Mouse (Mus musculus) lung, adult 2 months (tissue): Measurements from ENCODE around the gene P3h2. TPM values are rescaled to one million over a fixed set of nuclear protein-coding genes. Genes with fewer than 3 reads are reported as not detected.

Experiments used
- DNase-seq: peaks from one replicate; pipeline ENCODE4 v3.0.0; 2022
- H3K4me1 ChIP-seq: fragments of 200-500 bp; 2 replicates; pipeline ENCODE4 v1.6.1; 2011; ENCODE audit warnings: low read length; ENCODE audit not compliant: control insufficient read depth, insufficient read depth
- H3K4me3 ChIP-seq: fragments of 200-500 bp; replicated peaks from 2 replicates; pipeline ENCODE3; 2011; ENCODE audit warnings: low read depth, mild to moderate bottlenecking, control low read depth, low read length; ENCODE audit errors: extremely low read depth
- CTCF ChIP-seq: fragments of 200-500 bp; IDR thresholded peaks from 2 replicates; pipeline ENCODE4 v1.5.1; 2011; ENCODE audit warnings: mild to moderate bottlenecking, low read length, control low read depth; ENCODE audit not compliant: insufficient read depth
- POLR2A ChIP-seq: fragments of 200-500 bp; IDR thresholded peaks from 2 replicates; pipeline ENCODE4 v1.6.1; 2011; ENCODE audit warnings: low read depth, mild to moderate bottlenecking, control low read depth, low read length, borderline replicate concordance; ENCODE audit errors: extremely low read depth
- WGBS: fragments of 180-500 bp; shearing (Covaris S2); methylation state at CpG from one replicate; pipeline ENCODE4 v1.1.7; 2018; 5-methylcytosine and 5-hydroxymethylcytosine counted together
- polyA plus RNA-seq: library from polyadenylated mRNA; depleted of rRNA; stranded (reverse); fragments of >200 nt; gene quantifications from 2 replicates; pipeline ENCODE4 v1.2.3, GENCODE M21; 2012

The P3h2 gene
- polyA plus RNA-seq, 1 experiment: 6.0 TPM

- Histone ChIP-seq H3K4me3 (no peak overlapping the region), H3K4me1 (no peaks in the 10 kb centered on the region)
- TF ChIP-seq POLR2A (no peak), CTCF (no peak)
- WGBS: 27% methylated on average over 12 of the region's 12 CpGs
- no peak for DNase-seq
These were observed 64.3 kb downstream of the P3h2 start for GRCm38 (mm10) chr16:26041021-26041928.

- 72% methylated on average over 3 of the region's 3 CpGs for WGBS
- no peak overlapping the region for H3K4me3 ChIP-seq
- H3K4me1 ChIP-seq: no peaks in the 10 kb centered on the region
- DNase-seq: no peak
- TF ChIP-seq CTCF (no peak), POLR2A (no peak)
These were observed 66.3 kb downstream of the P3h2 start for GRCm38 (mm10) chr16:26039320-26039719.

- DNase-seq: no peak
- WGBS: 32% methylated on average over 3 of the region's 3 CpGs
- TF ChIP-seq POLR2A (no peak), CTCF (no peak)
These were observed 70.1 kb downstream of the P3h2 start for GRCm38 (mm10) chr16:26035525-26035924.

GRCm38 (mm10) chr16:26035079-26035478 lies 70.5 kb downstream of the P3h2 start:
- no peak for DNase-seq
- TF ChIP-seq CTCF (no peak), POLR2A (no peak)
- no peaks in the 10 kb centered on the region for H3K4me1 ChIP-seq
- no peak overlapping the region for H3K4me3 ChIP-seq
- WGBS: 63% methylated on average over 5 of the region's 5 CpGs

More at GRCm38 (mm10) chr16:26035525-26035924, 70.1 kb downstream of the P3h2 start:
- H3K4me3 ChIP-seq: no peak overlapping the region
- no peaks in the 10 kb centered on the region for H3K4me1 ChIP-seq

- TF ChIP-seq CTCF (no peak), POLR2A (no peak)
- no peak overlapping the region for H3K4me3 ChIP-seq
- H3K4me1 ChIP-seq: no peaks in the 10 kb centered on the region
- WGBS: 56% methylated on average over 2 of the region's 2 CpGs
- DNase-seq: no peak
These were observed 76.1 kb downstream of the P3h2 start for GRCm38 (mm10) chr16:26029424-26030012.

GRCm38 (mm10) chr16:26026416-26026815 lies 79.2 kb downstream of the P3h2 start:
- H3K4me3 ChIP-seq: no peak overlapping the region
- 71% methylated on average over 3 of the region's 3 CpGs for WGBS
- DNase-seq: no peak
- H3K4me1 ChIP-seq: no peaks in the 10 kb centered on the region
- TF ChIP-seq POLR2A: no peak
- TF ChIP-seq CTCF: no peak

- TF ChIP-seq CTCF (no peak), POLR2A (no peak)
- WGBS: 86% methylated on average over 5 of the region's 5 CpGs
- no peak overlapping the region for H3K4me3 ChIP-seq
- no peaks in the 10 kb centered on the region for H3K4me1 ChIP-seq
- DNase-seq: no peak
These were observed 81.0 kb downstream of the P3h2 start for GRCm38 (mm10) chr16:26024543-26024942.

- WGBS: 73% methylated on average over 4 of the region's 4 CpGs
- no peaks in the 10 kb centered on the region for H3K4me1 ChIP-seq
These were observed 82.2 kb downstream of the P3h2 start for GRCm38 (mm10) chr16:26023352-26023751.

GRCm38 (mm10) chr16:26021759-26022158 lies 83.8 kb downstream of the P3h2 start:
- H3K4me3 ChIP-seq: no peak overlapping the region
- TF ChIP-seq POLR2A (no peak), CTCF (no peak)
- H3K4me1 ChIP-seq: no peaks in the 10 kb centered on the region
- DNase-seq: no peak
- WGBS: 47% methylated on average over 2 of the region's 2 CpGs

More at GRCm38 (mm10) chr16:26023352-26023751, 82.2 kb downstream of the P3h2 start:
- H3K4me3 ChIP-seq: no peak overlapping the region
- no peak for DNase-seq
- TF ChIP-seq CTCF (no peak), POLR2A (no peak)
